Mouse (Mus musculus) lung, adult 2 months (tissue): Measurements from ENCODE around the gene Mptx2.
"Not testable (repeated sequence)": the region's sequence is repeated elsewhere in the genome, so short reads cannot be mapped to it uniquely, and the experiment has no call there.

Experiments
- CTCF ChIP-seq: fragments of 200-500 bp; IDR thresholded peaks from 2 replicates; pipeline ENCODE4 v1.5.1; 2011; ENCODE audit warnings: mild to moderate bottlenecking, low read length, control low read depth; ENCODE audit not compliant: insufficient read depth
- POLR2A ChIP-seq: fragments of 200-500 bp; IDR thresholded peaks from 2 replicates; pipeline ENCODE4 v1.6.1; 2011; ENCODE audit warnings: low read depth, mild to moderate bottlenecking, control low read depth, low read length, borderline replicate concordance; ENCODE audit errors: extremely low read depth

- TF ChIP-seq CTCF, POLR2A: not testable (repeated sequence)
These were observed 40.6 kb downstream of the Mptx2 start for GRCm38 (mm10) chr1:173237004-173237403.
